Mouse (Mus musculus) kidney, embryonic 14.5 days (tissue): ENCODE results near the gene Mpzl3. TPM values are rescaled to one million over a fixed set of nuclear protein-coding genes. Genes with fewer than 3 reads are reported as not detected.

Experiments used
- ATAC-seq: fragments of 200-750 bp; cut with Nextera tagmentation; 2 replicates; pipeline ENCODE4 v1.8.0; 2017; ENCODE audit warnings: moderate number of reproducible peaks, mild to moderate bottlenecking, moderate TSS enrichment, moderate library complexity; ENCODE audit not compliant: low FRiP score, low TSS enrichment
- H3K27ac ChIP-seq: fragments of 300-500 bp; sonication (generic); 2 replicates; pipeline ENCODE4 v1.5.1; 2014; ENCODE audit warnings: low read depth, mild to moderate bottlenecking, low read length, moderate library complexity, mixed read lengths
- H3K27me3 ChIP-seq: fragments of 300-500 bp; sonication (generic); 2 replicates; pipeline ENCODE4 v1.6.1; 2014; ENCODE audit warnings: mild to moderate bottlenecking, low read length; ENCODE audit not compliant: control insufficient read depth, insufficient read depth
- H3K36me3 ChIP-seq: fragments of 300-500 bp; sonication (generic); 2 replicates; pipeline ENCODE4 v1.6.1; 2014; ENCODE audit warnings: low read length, mixed read lengths; ENCODE audit not compliant: control insufficient read depth, insufficient read depth
- H3K4me1 ChIP-seq: fragments of 300-500 bp; sonication (generic); 2 replicates; pipeline ENCODE4 v1.6.1; 2014; ENCODE audit warnings: low read length, mixed read lengths; ENCODE audit not compliant: control insufficient read depth, insufficient read depth
- H3K4me2 ChIP-seq: fragments of 300-500 bp; sonication (generic); replicated peaks from 2 replicates; pipeline ENCODE4 v1.6.1; 2014; ENCODE audit warnings: low read depth, mild to moderate bottlenecking, low read length
- H3K4me3 ChIP-seq: fragments of 300-500 bp; sonication (generic); 2 replicates; pipeline ENCODE4 v1.5.1; 2014; ENCODE audit warnings: mild to moderate bottlenecking, low read length
- H3K9ac ChIP-seq: fragments of 300-500 bp; sonication (generic); 2 replicates; pipeline ENCODE4 v1.6.1; 2014; ENCODE audit warnings: low read depth, mild to moderate bottlenecking, low read length, moderate library complexity
- H3K9me3 ChIP-seq: fragments of 300-500 bp; sonication (generic); 2 replicates; pipeline ENCODE4 v1.6.1; 2016; ENCODE audit warnings: low read length; ENCODE audit not compliant: control insufficient read depth
- WGBS: fragments of 180-500 bp; shearing (Covaris S2); extraction: QIAGEN DNeasy Blood & Tissue Kit; methylation state at CpG from one replicate; pipeline ENCODE4 v1.1.7; 2014; 5-methylcytosine and 5-hydroxymethylcytosine counted together
- polyA plus RNA-seq: library from polyadenylated mRNA; unstranded; fragments of >200 nt; fragmentation: Nextera tagmentation; extraction: Ambion mirVana; gene quantifications from 2 replicates; pipeline ENCODE4 v1.2.1, GENCODE M21; 2014

Mpzl3 gene
- polyA plus RNA-seq, 1 experiment from 2014 or later, result 3.0 TPM

GRCm38 (mm10) chr9:45058304-45058940, 3.4 kb downstream of the Mpzl3 start:
- 0 out of 2 replicates have a peak, but pooled peaks cover 3% of the 10 kb centered on the region for H3K4me1 ChIP-seq
- H3K4me3 ChIP-seq, result no peak overlapping the region
- WGBS, result 32% methylated on average over 5 of the region's 5 CpGs
- H3K4me2 ChIP-seq, result no peak overlapping the region
- no peak overlapping the region for H3K27ac ChIP-seq
- H3K9ac ChIP-seq, result no peak overlapping the region
- ATAC-seq, result no peak
- no peaks in the 10 kb centered on the region for H3K27me3 ChIP-seq
- H3K9me3 ChIP-seq, result no peaks in the 10 kb centered on the region
- H3K36me3 ChIP-seq, result no peaks in the 10 kb centered on the region

- H3K9me3 ChIP-seq, result no peaks in the 10 kb centered on the region
- H3K36me3 ChIP-seq, result no peaks in the 10 kb centered on the region
- WGBS, result 43% methylated on average over 7 of the region's 7 CpGs
- H3K9ac ChIP-seq, result no peak overlapping the region
- no peak overlapping the region for H3K4me2 ChIP-seq
- no peak overlapping the region for H3K27ac ChIP-seq
- H3K4me3 ChIP-seq, result no peak overlapping the region
- no peak for ATAC-seq
- no peaks in the 10 kb centered on the region for H3K27me3 ChIP-seq
- H3K4me1 ChIP-seq, result no peaks in the 10 kb centered on the region
Observed at GRCm38 (mm10) chr9:45060151-45060550, 5.2 kb downstream of the Mpzl3 start.

GRCm38 (mm10) chr9:45062677-45063076, 7.7 kb downstream of the Mpzl3 start:
- H3K27ac ChIP-seq, result no peak overlapping the region
- no peak for ATAC-seq
- no peaks in the 10 kb centered on the region for H3K4me1 ChIP-seq
- no peak overlapping the region for H3K9ac ChIP-seq
- H3K27me3 ChIP-seq, result no peaks in the 10 kb centered on the region
- H3K4me2 ChIP-seq, result no peak overlapping the region
- 62% methylated on average over 3 of the region's 3 CpGs for WGBS
- no peaks in the 10 kb centered on the region for H3K9me3 ChIP-seq
- H3K36me3 ChIP-seq, result no peaks in the 10 kb centered on the region
- no peak overlapping the region for H3K4me3 ChIP-seq

DNA sequence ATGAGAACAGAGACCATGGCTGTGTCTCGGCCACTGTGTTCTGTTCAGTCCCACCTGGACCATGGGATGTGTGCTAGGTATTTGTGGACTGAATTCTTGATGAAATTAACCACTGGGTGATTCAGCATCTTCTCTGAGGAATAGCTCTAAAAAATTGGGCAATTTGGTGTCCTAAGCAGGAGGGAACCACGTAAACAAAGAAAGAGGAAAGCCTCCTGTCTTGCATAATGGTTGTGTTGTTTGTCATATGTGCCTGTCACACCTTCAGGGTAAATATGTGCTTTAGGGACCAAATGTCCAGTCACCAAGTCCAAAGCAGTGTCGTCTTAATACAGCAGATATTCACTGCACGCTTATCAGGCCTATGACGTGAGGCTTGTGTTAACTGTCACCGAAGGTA, 9.4 kb downstream of the Mpzl3 start:
- H3K9ac ChIP-seq, result no peak overlapping the region
- no peak for ATAC-seq
- no peak overlapping the region for H3K4me3 ChIP-seq
- no peaks in the 10 kb centered on the region for H3K9me3 ChIP-seq
- H3K27me3 ChIP-seq, result no peaks in the 10 kb centered on the region
- 69% methylated on average over 6 of the region's 6 CpGs for WGBS
- no peak overlapping the region for H3K4me2 ChIP-seq
- H3K27ac ChIP-seq, result no peak overlapping the region
- no peaks in the 10 kb centered on the region for H3K36me3 ChIP-seq
- H3K4me1 ChIP-seq, result no peaks in the 10 kb centered on the region

- no peaks in the 10 kb centered on the region for H3K4me1 ChIP-seq
- no peak overlapping the region for H3K27ac ChIP-seq
- 75% methylated on average over 4 of the region's 4 CpGs for WGBS
- no peak overlapping the region for H3K9ac ChIP-seq
- H3K36me3 ChIP-seq, result no peaks in the 10 kb centered on the region
- no peak overlapping the region for H3K4me2 ChIP-seq
- no peak overlapping the region for H3K4me3 ChIP-seq
- no peaks in the 10 kb centered on the region for H3K27me3 ChIP-seq
- no peak for ATAC-seq
- no peaks in the 10 kb centered on the region for H3K9me3 ChIP-seq
Observed at GRCm38 (mm10) chr9:45066735-45067134, 11.7 kb downstream of the Mpzl3 start.

- H3K9ac ChIP-seq, result no peak overlapping the region
- 69% methylated on average over 3 of the region's 3 CpGs for WGBS
- no peak overlapping the region for H3K4me2 ChIP-seq
- H3K4me1 ChIP-seq, result no peaks in the 10 kb centered on the region
- H3K4me3 ChIP-seq, result no peak overlapping the region
- H3K27me3 ChIP-seq, result no peaks in the 10 kb centered on the region
- ATAC-seq, result no peak
- H3K9me3 ChIP-seq, result no peaks in the 10 kb centered on the region
- no peaks in the 10 kb centered on the region for H3K36me3 ChIP-seq
- no peak overlapping the region for H3K27ac ChIP-seq
Observed at GRCm38 (mm10) chr9:45071800-45072199, 16.8 kb downstream of the Mpzl3 start.

DNA sequence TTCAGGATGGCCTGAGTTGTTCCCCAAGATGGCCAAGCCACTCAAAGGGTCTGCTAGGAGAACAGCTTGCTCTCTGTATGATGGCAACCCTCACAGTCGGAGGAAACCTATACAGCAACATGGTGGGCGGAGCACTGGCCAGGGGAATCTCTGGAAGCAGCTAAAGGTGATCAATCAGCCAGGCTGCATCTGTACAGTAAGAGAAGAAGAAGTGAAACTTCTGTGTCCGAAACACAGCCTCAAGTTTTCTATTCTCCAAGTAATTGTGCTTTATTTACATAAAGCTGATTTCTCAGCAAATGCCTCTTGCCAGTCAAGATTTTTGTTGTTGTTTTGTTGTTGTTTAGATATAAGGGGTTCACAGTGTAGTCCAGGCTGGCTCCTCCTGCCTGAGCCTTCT, 22.9 kb downstream of the Mpzl3 start:
- H3K9ac ChIP-seq, result no peak overlapping the region
- no peak overlapping the region for H3K27ac ChIP-seq
- H3K4me3 ChIP-seq, result no peak overlapping the region
- no peak overlapping the region for H3K4me2 ChIP-seq
- no peaks in the 10 kb centered on the region for H3K4me1 ChIP-seq
- H3K27me3 ChIP-seq, result no peaks in the 10 kb centered on the region
- H3K9me3 ChIP-seq, result no peaks in the 10 kb centered on the region
- 68% methylated on average over 3 of the region's 3 CpGs for WGBS
- no peak for ATAC-seq
- H3K36me3 ChIP-seq, result no peaks in the 10 kb centered on the region

GRCm38 (mm10) chr9:45079011-45079410, 24.0 kb downstream of the Mpzl3 start, which contains the start of gene Jaml:
Gene Jaml, plus strand, starts transcription at chr9:45079183.
- H3K27ac ChIP-seq, result no peak within 1 kb of the TSS
- WGBS, result 83% methylated on average over 5 of the region's 5 CpGs
- H3K9me3 ChIP-seq, result no peaks in the 10 kb centered on the region
- no peak for ATAC-seq
- H3K27me3 ChIP-seq, result no peaks in the 10 kb centered on the region
- H3K4me1 ChIP-seq, result no peaks in the 10 kb centered on the region
- H3K4me2 ChIP-seq, result no peak within 1 kb of the TSS
- H3K36me3 ChIP-seq, result no peaks in the 10 kb centered on the region
- no peak within 1 kb of the TSS for H3K9ac ChIP-seq
- no peak within 1 kb of the TSS for H3K4me3 ChIP-seq

DNA sequence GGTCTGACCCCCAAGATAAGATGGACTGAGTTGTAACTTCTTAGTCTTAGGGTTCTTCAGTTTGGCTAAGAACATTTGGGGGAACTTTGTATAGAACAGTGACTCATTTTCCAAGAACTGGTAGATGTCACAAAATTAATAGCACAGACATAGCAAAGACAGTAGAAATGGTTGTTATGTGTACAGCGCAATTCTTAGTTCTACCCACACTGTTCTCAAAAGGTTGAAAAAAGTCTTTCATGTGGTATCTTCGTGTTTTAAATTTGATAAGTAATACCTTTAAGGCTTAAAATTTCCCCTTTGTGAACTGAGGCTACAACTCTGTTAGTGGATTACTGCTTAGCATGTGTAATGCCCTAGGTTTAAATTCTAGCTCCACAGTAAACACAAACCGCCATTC, 28.1 kb downstream of the Mpzl3 start:
- Histone ChIP-seq H3K4me3 (no peak overlapping the region), H3K4me2 (no peak overlapping the region), H3K9ac (no peak overlapping the region), H3K27ac (no peak overlapping the region), H3K4me1 (no peaks in the 10 kb centered on the region), H3K27me3 (no peaks in the 10 kb centered on the region), H3K36me3 (no peaks in the 10 kb centered on the region), H3K9me3 (no peaks in the 10 kb centered on the region)
- no peak for ATAC-seq
- 87% methylated on average over 3 of the region's 3 CpGs for WGBS
